In genomic region chr7:139556746-139557526, GRCm38 (mm10) we compare ENCODE assay signal across 27 mouse cellular contexts. TPM values are rescaled to one million over a fixed set of nuclear protein-coding genes. Genes with fewer than 3 reads are reported as not detected.
A peak's percentile ranks its signal among the peaks of the same experiment; 100 is the strongest.
DNase-seq lines count a peak whose midpoint lies in the region; ATAC-seq and TF ChIP-seq lines count a peak whose summit lies in the region.
"Had no signal": no experiment of that assay in that cellular context is flagged by ENCODE, and none has a peak within 500 bp of the region (broad histone marks: within the 10 kb centered on the region; RNA-seq: fewer than 3 reads in every experiment).

No protein-coding gene starts in this region.

- H3K4me3 ChIP-seq in embryonic facial prominence, embryonic 14.5 days (ENCODE audit: low read depth, low read length), result no peak overlapping the region
- no peak overlapping the region for H3K4me3 ChIP-seq in embryonic facial prominence, embryonic 10.5 days
- H3K4me3 ChIP-seq in hindbrain, postnatal 0 days (ENCODE audit: low read length), result no peak overlapping the region
- no peak overlapping the region for H3K4me3 ChIP-seq in hindbrain, embryonic 16.5 days (ENCODE audit: low read length)
- no peak overlapping the region for H3K4me3 ChIP-seq in midbrain, embryonic 14.5 days (replicated peaks; ENCODE audit: low read depth, low read length)
- H3K4me3 ChIP-seq: erythroblast, embryonic 14.5 days; heart, adult 2 months; intestine, embryonic 15.5 days; neural tube, embryonic 12.5 days; stomach, embryonic 15.5 days had no signal

- no peaks in the 10 kb centered on the region for H3K27me3 ChIP-seq in embryonic facial prominence, embryonic 14.5 days (replicated peaks; ENCODE audit: control insufficient read depth, insufficient read depth, low read length)
- peaks cover 81% of the 10 kb centered on the region for H3K27me3 ChIP-seq in embryonic facial prominence, embryonic 10.5 days (replicated peaks; ENCODE audit: low read depth, poor library complexity, severe bottlenecking)
- H3K27me3 ChIP-seq in hindbrain, postnatal 0 days (ENCODE audit: insufficient read depth, low read length), result no peaks in the 10 kb centered on the region; the same call in 1 of the 2 replicates
- H3K27me3 ChIP-seq in hindbrain, embryonic 16.5 days (replicated peaks; ENCODE audit: control insufficient read depth, insufficient read depth, low read length), result peaks cover 28% of the 10 kb centered on the region
- H3K27me3 ChIP-seq in midbrain, embryonic 14.5 days (ENCODE audit: control insufficient read depth, insufficient read depth, low read length), result peaks cover 51% of the 10 kb centered on the region
- H3K27me3 ChIP-seq: intestine, embryonic 15.5 days; stomach, embryonic 15.5 days had no signal

- no peaks in the 10 kb centered on the region for H3K4me1 ChIP-seq in embryonic facial prominence, embryonic 14.5 days (ENCODE audit: control insufficient read depth, insufficient read depth, low read length)
- H3K4me1 ChIP-seq in embryonic facial prominence, embryonic 10.5 days, result peaks cover 15% of the 10 kb centered on the region
- H3K4me1 ChIP-seq in hindbrain, postnatal 0 days (ENCODE audit: insufficient read depth, low read length), result no peaks in the 10 kb centered on the region; the same call in 1 of the 2 replicates
- peaks cover 9% of the 10 kb centered on the region for H3K4me1 ChIP-seq in hindbrain, embryonic 16.5 days (ENCODE audit: control insufficient read depth, insufficient read depth, low read depth, low read length)
- H3K4me1 ChIP-seq in midbrain, embryonic 14.5 days (ENCODE audit: control insufficient read depth, insufficient read depth, low read length), result 0 out of 2 replicates have a peak, but pooled peaks cover 5% of the 10 kb centered on the region
- H3K4me1 ChIP-seq: intestine, embryonic 15.5 days; neural tube, embryonic 12.5 days; stomach, embryonic 15.5 days had no signal

- TF ChIP-seq POLR2A in brain, embryonic 14.5 days (IDR thresholded peaks at IDR 0.05; ENCODE audit: borderline replicate concordance, extremely low read depth, insufficient read depth, insufficient read length, poor library complexity, severe bottlenecking), result no peak

- 0 out of 2 replicates have a peak, but pooled peaks have one; percentile 26 for ATAC-seq in embryonic facial prominence, embryonic 14.5 days (ENCODE audit: low read depth)
- no peak for ATAC-seq in hindbrain, postnatal 0 days
- no peak for ATAC-seq in hindbrain, embryonic 16.5 days
- peak; percentile 34; the same call in 1 of the 2 replicates for ATAC-seq in midbrain, embryonic 14.5 days (ENCODE audit: low FRiP score, low TSS enrichment)
- ATAC-seq: activated CD4-positive, CD25-positive, alpha-beta regulatory T cell, adult 4 months; CD4-positive, CD25-positive, alpha-beta regulatory T cell, adult 4 months; intestine, embryonic 15.5 days; lung, postnatal 0 days had no signal

- TF ChIP-seq CTCF in hindbrain, postnatal 0 days (IDR thresholded peaks at IDR 0.05; ENCODE audit: low read depth), result no peak
- no peak for TF ChIP-seq CTCF in brain, embryonic 14.5 days (IDR thresholded peaks at IDR 0.05; ENCODE audit: borderline replicate concordance, extremely low read depth, insufficient read depth, insufficient read length)

- no peaks in the 10 kb centered on the region for H3K9me3 ChIP-seq in embryonic facial prominence, embryonic 14.5 days (ENCODE audit: control insufficient read depth, low read length)
- H3K9me3 ChIP-seq in embryonic facial prominence, embryonic 10.5 days, result no peaks in the 10 kb centered on the region
- no peaks in the 10 kb centered on the region for H3K9me3 ChIP-seq in hindbrain, postnatal 0 days (ENCODE audit: low read length)
- no peaks in the 10 kb centered on the region for H3K9me3 ChIP-seq in hindbrain, embryonic 16.5 days (ENCODE audit: control insufficient read depth, low read length)
- H3K9me3 ChIP-seq in midbrain, embryonic 14.5 days (ENCODE audit: control insufficient read depth, low read length), result no peaks in the 10 kb centered on the region
- H3K9me3 ChIP-seq: intestine, embryonic 15.5 days; neural tube, embryonic 12.5 days; stomach, embryonic 15.5 days had no signal

- no peak overlapping the region for H3K27ac ChIP-seq in embryonic facial prominence, embryonic 14.5 days (replicated peaks; ENCODE audit: low read depth, low read length)
- no peak overlapping the region for H3K27ac ChIP-seq in embryonic facial prominence, embryonic 10.5 days (replicated peaks)
- H3K27ac ChIP-seq in hindbrain, postnatal 0 days, result no peak overlapping the region
- no peak overlapping the region for H3K27ac ChIP-seq in hindbrain, embryonic 16.5 days (ENCODE audit: low read depth, low read length)
- H3K27ac ChIP-seq in midbrain, embryonic 14.5 days (replicated peaks; ENCODE audit: low read depth, low read length), result no peak overlapping the region
- H3K27ac ChIP-seq: heart, adult 2 months; intestine, embryonic 15.5 days; liver, embryonic 14.5 days; neural tube, embryonic 12.5 days; stomach, embryonic 15.5 days had no signal

- no peak for DNase-seq in embryonic facial prominence, embryonic 14.5 days (ENCODE audit: low spot score)
- DNase-seq in embryonic facial prominence, embryonic 10.5 days (ENCODE audit: low spot score), result no peak
- DNase-seq in hindbrain, postnatal 0 days (ENCODE audit: low spot score), result no peak
- peak; percentile 52 for DNase-seq in brain, embryonic 14.5 days (ENCODE audit: low read depth)
- peak; percentile 40 for DNase-seq in midbrain, embryonic 14.5 days
- DNase-seq in natural killer cell, adult 2 months (ENCODE audit: low spot score in 2 of 2), result no peak
- DNase-seq in frontal cortex, postnatal 25 days (ENCODE audit: low spot score in 2 of 2), result no peak
- DNase-seq: adrenal gland, postnatal 14 days; cerebellum, adult 11 months; cerebellum, postnatal 14 days; gastrocnemius, postnatal 25 days; heart, adult 2 months; thymus, adult 18-20 months had no signal

- H3K36me3 ChIP-seq in embryonic facial prominence, embryonic 14.5 days (ENCODE audit: control insufficient read depth, insufficient read depth, low read length), result peaks cover 11% of the 10 kb centered on the region; the same call in 1 of the 2 replicates
- H3K36me3 ChIP-seq in embryonic facial prominence, embryonic 10.5 days (replicated peaks), result peaks cover 10% of the 10 kb centered on the region; the same call in 1 of the 2 replicates
- H3K36me3 ChIP-seq in hindbrain, postnatal 0 days (ENCODE audit: insufficient read depth, low read length), result peaks cover 8% of the 10 kb centered on the region; the same call in 1 of the 2 replicates
- H3K36me3 ChIP-seq in hindbrain, embryonic 16.5 days (ENCODE audit: control insufficient read depth, insufficient read depth, low read length), result no peaks in the 10 kb centered on the region
- H3K36me3 ChIP-seq in midbrain, embryonic 14.5 days (ENCODE audit: control insufficient read depth, insufficient read depth, low read length), result no peaks in the 10 kb centered on the region
- H3K36me3 ChIP-seq: intestine, embryonic 15.5 days; neural tube, embryonic 12.5 days had no signal

- 41% methylated on average over 10 of the region's 10 CpGs for WGBS in embryonic facial prominence, embryonic 14.5 days
- 21% methylated on average over 10 of the region's 10 CpGs for WGBS in embryonic facial prominence, embryonic 10.5 days
- 48% methylated on average over 10 of the region's 10 CpGs for WGBS in hindbrain, postnatal 0 days
- 29% methylated on average over 10 of the region's 10 CpGs for WGBS in hindbrain, embryonic 16.5 days
- 12% methylated on average over 10 of the region's 10 CpGs for WGBS in midbrain, embryonic 14.5 days

- no peak overlapping the region for H3K9ac ChIP-seq in embryonic facial prominence, embryonic 14.5 days (ENCODE audit: low read depth, low read length)
- 0 out of 2 replicates have a peak overlapping the region, but pooled peaks have one; percentile 5 for H3K9ac ChIP-seq in hindbrain, postnatal 0 days (replicated peaks; ENCODE audit: low read length)
- no peak overlapping the region for H3K9ac ChIP-seq in hindbrain, embryonic 16.5 days (ENCODE audit: low read depth, low read length)
- H3K9ac ChIP-seq in midbrain, embryonic 14.5 days (replicated peaks; ENCODE audit: low read length), result no peak overlapping the region
- H3K9ac ChIP-seq: intestine, embryonic 15.5 days; liver, embryonic 14.5 days; neural tube, embryonic 12.5 days; stomach, embryonic 15.5 days had no signal

- no peak overlapping the region for H3K4me2 ChIP-seq in embryonic facial prominence, embryonic 14.5 days (ENCODE audit: low read depth, low read length)
- H3K4me2 ChIP-seq in hindbrain, postnatal 0 days (ENCODE audit: low read depth, low read length), result no peak overlapping the region
- no peak overlapping the region for H3K4me2 ChIP-seq in hindbrain, embryonic 16.5 days (ENCODE audit: low read length)
- H3K4me2 ChIP-seq in midbrain, embryonic 14.5 days (ENCODE audit: low read length), result no peak overlapping the region
- H3K4me2 ChIP-seq: intestine, embryonic 15.5 days; neural tube, embryonic 12.5 days; stomach, embryonic 15.5 days had no signal

RNA-seq across cellular contexts. Expression of gene Nkx6-2, which starts 25.7 kb away (rescaled TPM):
- 0.16 TPM in 1 of 2 replicates, not detected in the other for polyA plus RNA-seq in embryonic facial prominence, embryonic 14.5 days (2014; fragmentation: Nextera tagmentation; extraction: Ambion mirVana)
- polyA plus RNA-seq in embryonic facial prominence, embryonic 10.5 days (2016; fragmentation: Nextera tagmentation; extraction: Ambion mirVana), result 3.8 and 15.1 TPM in 2 replicates
- 18.8 and 23.2 TPM in 2 replicates for total RNA-seq in hindbrain, postnatal 0 days (2014; rRNA removed)
- polyA plus RNA-seq in hindbrain, postnatal 0 days (2015; fragmentation: Nextera tagmentation; extraction: Ambion mirVana), result 17.4 and 20.0 TPM in 2 replicates
- polyA plus RNA-seq in hindbrain, embryonic 16.5 days (2015; fragmentation: Nextera tagmentation; extraction: Ambion mirVana), result 9.4 and 9.8 TPM in 2 replicates
- 5.4 and 6.8 TPM in 2 replicates for polyA plus RNA-seq in brain, embryonic 14.5 days (2012; rRNA removed)
- 8.0 and 9.0 TPM in 2 replicates for polyA plus RNA-seq in midbrain, embryonic 14.5 days (2014; fragmentation: Nextera tagmentation; extraction: Ambion mirVana)
- total RNA-seq: adrenal gland, postnatal 14 days; gastrocnemius, postnatal 25 days; hematopoietic stem cell, adult 5-6 weeks; monocyte, adult 5-6 weeks had no signal
- polyA plus RNA-seq: activated CD4-positive, CD25-positive, alpha-beta regulatory T cell, adult 4 months; CD4-positive, CD25-positive, alpha-beta regulatory T cell, adult 4 months; erythroblast, embryonic 14.5 days; kidney, embryonic 16.5 days; large intestine, adult 2 months; limb, embryonic 11.5 days; liver, embryonic 14.5 days had no signal

Comparison
In these comparisons a context has a peak if more than half of its experiments do, and no peak if none do; other contexts are left out.
1. ATAC-seq: peak in embryonic facial prominence, embryonic 14.5 days (single experiment) and midbrain, embryonic 14.5 days (single experiment); none in hindbrain, postnatal 0 days (single experiment) and hindbrain, embryonic 16.5 days (single experiment).
2. DNase-seq: peak in brain, embryonic 14.5 days (single experiment) and midbrain, embryonic 14.5 days (single experiment); none in embryonic facial prominence, embryonic 14.5 days (single experiment), embryonic facial prominence, embryonic 10.5 days (single experiment), hindbrain, postnatal 0 days (single experiment), natural killer cell, adult 2 months (0 of 2) and frontal cortex, postnatal 25 days (0 of 2).